Mouse (Mus musculus) forelimb bud, embryonic 11.5 days (tissue): ENCODE measurements at regions not wholly inside any gene's neighbourhood (a gene's known extent, or its start where the extent isn't known, plus 50 kb on each side); places are given as distances from the start of the nearest gene placed in this dataset.

Source experiments
- DNase-seq: peaks from one replicate; pipeline ENCODE4 v3.0.0-alpha.2; 2012; ENCODE audit warnings: low read depth, low spot score

DNA sequence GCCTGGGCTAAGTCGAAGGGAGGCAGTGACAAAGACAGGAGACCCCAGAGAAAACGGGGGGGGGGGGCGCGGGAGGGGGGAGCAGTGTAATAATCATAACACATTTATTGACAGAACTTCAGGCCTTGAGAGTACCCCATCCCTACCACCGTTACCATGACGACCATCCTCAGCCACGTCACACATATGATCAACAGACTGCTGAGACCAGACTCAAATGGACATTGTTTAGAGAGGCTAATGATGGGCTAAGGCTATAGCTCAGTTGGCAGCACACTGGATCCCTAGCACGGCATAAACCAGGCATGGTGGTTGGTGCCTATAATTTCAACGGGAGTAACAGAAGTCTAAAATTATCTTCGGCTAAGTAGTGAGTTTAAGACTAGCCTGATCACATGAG lies 565.8 kb upstream of the Adam5 start:
- DNase-seq: no peak

GRCm38 (mm10) chr8:25389371-25389855 lies 565.2 kb upstream of the Adam5 start:
- no peak for DNase-seq

GRCm38 (mm10) chr8:25388811-25389210 lies 564.6 kb upstream of the Adam5 start:
- no peak for DNase-seq

GRCm38 (mm10) chr8:25385186-25385585 lies 561.0 kb upstream of the Adam5 start:
- no peak for DNase-seq

- no peak for DNase-seq
These were observed 560.4 kb upstream of the Adam5 start for GRCm38 (mm10) chr8:25384591-25384990.

GRCm38 (mm10) chr8:25373276-25373675 lies 549.1 kb upstream of the Adam5 start:
- DNase-seq: no peak

DNA sequence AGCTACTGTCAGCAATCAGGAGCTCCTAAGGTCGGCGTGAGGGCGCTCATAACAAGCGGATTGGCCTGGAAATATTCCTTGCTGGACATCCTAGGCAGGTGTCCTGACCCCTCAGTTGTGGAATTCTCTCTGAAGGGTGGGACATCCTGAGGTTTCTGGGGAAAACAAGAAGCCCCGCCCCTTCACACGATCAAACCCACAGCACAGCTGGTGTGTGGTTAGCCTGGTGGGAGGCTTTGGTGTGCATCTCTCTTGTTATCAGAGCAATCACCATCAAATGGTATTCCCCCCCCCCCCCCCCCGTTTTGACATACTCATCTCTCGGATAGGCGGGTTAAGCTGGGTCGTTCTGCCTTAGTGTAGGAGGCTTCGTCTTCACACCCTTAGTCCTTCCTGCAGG lies 546.8 kb upstream of the Adam5 start:
- DNase-seq: no peak

- no peak for DNase-seq
These were observed 545.2 kb upstream of the Adam5 start for GRCm38 (mm10) chr8:25369331-25369730.

GRCm38 (mm10) chr8:25368561-25369091 lies 544.5 kb upstream of the Adam5 start:
- DNase-seq: peak; percentile 87

DNA sequence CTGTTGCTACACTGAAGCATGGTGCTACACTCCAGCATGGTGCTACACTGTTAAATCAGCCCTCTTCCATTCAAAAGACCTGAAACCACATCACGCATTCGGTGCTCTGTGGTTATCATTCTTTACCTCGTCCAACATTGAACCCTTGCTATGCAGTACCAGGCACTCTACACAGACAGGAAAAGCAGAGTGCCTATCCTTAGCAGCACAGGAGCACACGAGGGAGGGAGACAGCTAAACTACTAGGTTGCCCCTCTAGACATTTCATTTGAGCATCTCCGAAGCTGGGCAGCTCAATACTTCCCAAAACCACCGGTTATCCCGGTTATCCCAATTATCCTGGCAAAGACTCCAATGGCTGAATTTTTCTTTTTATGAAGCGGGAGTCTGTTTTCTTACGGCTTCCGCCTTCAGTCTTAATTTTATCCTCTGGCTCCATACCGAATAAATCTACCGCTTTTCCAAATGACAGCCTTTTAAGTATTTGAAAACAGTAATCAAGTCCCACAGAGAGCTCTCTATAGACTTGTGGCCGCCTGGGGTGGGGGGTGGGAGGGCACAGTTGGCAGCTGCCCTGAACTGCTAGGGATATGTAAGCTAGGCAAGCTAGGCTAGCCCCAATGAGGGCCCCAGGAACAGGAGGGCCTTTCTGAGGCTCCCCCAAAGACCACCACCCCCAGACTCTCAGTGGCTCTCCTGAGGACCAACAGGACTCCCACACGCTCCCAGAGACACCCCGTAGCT lies 543.8 kb upstream of the Adam5 start:
- DNase-seq: no peak

GRCm38 (mm10) chr8:25366181-25366580 lies 542.0 kb upstream of the Adam5 start:
- no peak for DNase-seq

DNA sequence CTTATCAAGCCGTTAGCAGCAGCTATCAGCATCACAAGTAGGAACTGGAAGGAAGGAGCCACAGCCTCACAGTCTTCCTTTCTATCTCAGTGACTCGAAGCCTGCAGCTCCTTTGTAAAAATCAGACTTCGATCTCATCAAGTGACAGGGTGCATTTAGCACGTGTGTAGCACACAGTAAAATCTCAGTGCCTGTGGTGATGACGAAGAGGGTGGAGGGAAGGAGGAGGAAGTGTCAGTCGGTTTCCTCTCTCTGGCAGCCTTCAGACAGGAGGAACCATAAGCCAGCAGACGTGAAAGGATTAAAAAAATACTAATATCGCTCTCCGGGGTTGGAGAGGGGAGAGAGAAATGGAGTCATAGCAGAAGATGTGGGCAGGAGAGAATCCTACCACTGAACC lies 538.5 kb upstream of the Adam5 start:
- no peak for DNase-seq

- DNase-seq: no peak
These were observed 538.0 kb upstream of the Adam5 start for GRCm38 (mm10) chr8:25362146-25362545.

GRCm38 (mm10) chr8:25361420-25361819 lies 537.3 kb upstream of the Adam5 start:
- no peak for DNase-seq

- no peak for DNase-seq
These were observed 534.5 kb upstream of the Adam5 start for GRCm38 (mm10) chr8:25358539-25359165.

GRCm38 (mm10) chr8:25353822-25354770 lies 529.9 kb upstream of the Adam5 start:
- DNase-seq: peak; percentile 75

- DNase-seq: no peak
These were observed 529.2 kb upstream of the Adam5 start for GRCm38 (mm10) chr8:25353405-25353804.

DNA sequence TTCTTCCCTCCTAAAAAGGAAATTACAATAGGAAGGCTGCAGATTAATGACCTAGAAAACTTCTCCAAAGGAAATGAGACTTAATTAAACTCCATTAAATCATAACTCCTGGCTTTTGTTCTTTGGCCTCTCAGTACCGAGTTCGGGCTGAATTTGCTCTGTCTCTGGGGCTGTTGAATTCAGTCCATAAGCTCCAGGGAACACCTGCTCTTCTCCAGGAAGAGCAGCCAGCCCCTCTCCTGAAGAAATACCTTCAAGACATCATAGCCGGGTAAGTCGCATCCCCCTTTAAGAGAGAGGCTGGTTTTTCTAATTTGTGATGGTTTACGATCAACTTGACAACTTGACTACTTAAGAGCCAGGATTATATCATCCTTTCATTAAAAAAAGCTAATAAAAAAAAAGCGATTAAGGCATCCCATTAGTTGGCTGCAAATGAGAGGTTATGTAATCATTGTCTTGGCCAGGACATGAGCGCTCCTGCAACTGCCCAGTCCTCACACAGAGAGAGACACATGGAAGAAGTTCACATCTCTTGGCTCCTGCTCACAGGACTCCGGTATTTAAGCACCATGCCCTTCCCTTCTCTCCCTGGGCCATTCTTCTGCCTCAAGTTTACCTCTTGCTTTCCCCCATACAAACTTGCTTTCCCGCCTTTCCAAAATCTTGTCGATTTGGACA lies 524.0 kb upstream of the Adam5 start:
- DNase-seq: no peak

DNA sequence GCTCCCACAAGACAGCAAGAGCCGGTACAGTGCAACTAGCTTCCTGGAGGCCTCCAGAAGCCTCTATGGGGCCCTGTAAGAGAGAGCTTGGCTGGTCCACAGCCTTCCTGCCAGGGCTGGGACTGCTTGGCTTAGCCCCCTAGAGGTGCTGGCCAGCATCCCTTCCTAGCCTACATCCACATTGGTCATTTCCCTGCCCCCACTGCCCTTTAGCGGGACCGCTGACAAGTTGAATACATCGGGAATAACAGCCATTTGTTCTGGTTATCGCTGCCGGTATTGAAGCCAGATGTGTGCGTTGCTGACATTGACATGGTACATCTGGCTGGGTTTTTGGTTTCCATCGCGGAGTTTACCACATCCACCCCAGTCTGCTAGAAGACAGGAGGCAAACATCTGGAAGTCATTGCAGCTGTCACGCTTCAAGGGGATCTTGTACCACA lies 519.0 kb upstream of the Adam5 start:
- peak; percentile 95 for DNase-seq

DNA sequence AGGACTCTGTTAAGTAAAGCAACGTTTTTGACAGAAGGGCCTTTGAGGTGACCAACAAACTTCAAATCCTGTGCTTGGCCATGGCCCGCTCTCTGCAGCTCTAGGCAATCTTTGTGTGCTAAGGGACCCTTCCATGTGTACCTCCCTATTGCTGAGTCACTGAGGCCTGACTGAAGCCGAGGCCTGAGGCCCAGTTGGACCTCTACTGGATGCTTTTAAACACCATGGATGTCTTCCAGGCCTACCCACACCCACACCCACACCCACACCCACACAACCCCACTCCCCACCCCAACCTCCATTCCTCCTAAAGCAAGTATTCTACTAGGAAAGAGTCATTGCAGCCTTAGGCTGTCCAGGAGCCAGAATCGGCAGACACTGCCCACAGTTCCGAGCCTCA lies 518.3 kb upstream of the Adam5 start:
- DNase-seq: no peak

DNA sequence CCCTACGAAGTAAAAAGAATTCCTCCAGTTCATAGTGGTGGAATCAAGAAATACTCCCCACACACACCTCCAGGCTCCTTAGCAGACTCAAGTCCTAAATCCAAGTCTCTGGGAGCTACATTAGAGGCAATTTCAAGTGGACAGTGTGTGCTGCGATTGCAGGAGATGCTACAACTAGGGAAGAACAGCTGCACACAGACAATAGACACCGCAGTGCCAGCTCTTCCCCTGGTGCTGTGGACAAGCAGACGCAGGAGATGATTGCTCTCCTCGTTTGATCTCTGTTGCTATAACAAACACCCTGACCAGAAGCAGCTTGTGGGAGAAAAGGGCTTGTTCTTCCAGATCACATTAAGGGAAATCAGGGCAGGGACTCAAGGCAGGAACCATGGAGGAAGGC lies 517.1 kb upstream of the Adam5 start:
- DNase-seq: no peak
